Mouse (Mus musculus): Measurements from ENCODE around the gene Dse.

- TF ChIP-seq CTCF (IDR thresholded peaks at IDR 0.05; ENCODE audit: low read depth) = no peak
- TF ChIP-seq EP300 (IDR thresholded peaks at IDR 0.05; ENCODE audit: low read depth) = no peak
Measured at GRCm38 (mm10) chr10:34206783-34207502, 572 bp downstream of the Dse start.

Data from liver, postnatal 0 days (tissue).